Mouse (Mus musculus): Measurements from ENCODE around the gene Wdr45.

Gene Wdr45

GRCm38 (mm10) chrX:7674284-7675000 is 39.7 kb upstream of the Wdr45 start:
- Histone ChIP-seq H3K4me1 (replicated peaks; ENCODE audit: low read depth, low read length) (peaks cover 42% of the 10 kb centered on the region), H3K36me3 (ENCODE audit: insufficient read depth, low read length) (peaks cover 1% of the 10 kb centered on the region), H3K4me3 (replicated peaks; ENCODE audit: low read length) (peak overlapping the region; percentile 75), H3K27me3 (ENCODE audit: insufficient read depth, low read length) (no peaks in the 10 kb centered on the region), H3K9me3 (ENCODE audit: low read length) (no peaks in the 10 kb centered on the region)
- TF ChIP-seq POU5F1 (IDR thresholded peaks at IDR 0.05; ENCODE audit: borderline replicate concordance, low read length) (no peak), NANOG (IDR thresholded peaks at IDR 0.05; ENCODE audit: borderline replicate concordance, low read length) (no peak), CTCF (conservative IDR thresholded peaks at IDR 0.05; ENCODE audit: low read length) (no peak)

- Histone ChIP-seq H3K4me1 (replicated peaks; ENCODE audit: low read depth, low read length) (peaks cover 44% of the 10 kb centered on the region), H3K4me3 (replicated peaks; ENCODE audit: low read length) (peak overlapping the region; percentile 75), H3K9me3 (ENCODE audit: low read length) (no peaks in the 10 kb centered on the region), H3K36me3 (ENCODE audit: insufficient read depth, low read length) (no peaks in the 10 kb centered on the region), H3K27me3 (ENCODE audit: insufficient read depth, low read length) (no peaks in the 10 kb centered on the region)
- TF ChIP-seq POU5F1 (IDR thresholded peaks at IDR 0.05; ENCODE audit: borderline replicate concordance, low read length) (no peak), CTCF (conservative IDR thresholded peaks at IDR 0.05; ENCODE audit: low read length) (no peak), NANOG (IDR thresholded peaks at IDR 0.05; ENCODE audit: borderline replicate concordance, low read length) (no peak)
Measured at GRCm38 (mm10) chrX:7675001-7675380, 39.1 kb upstream of the Wdr45 start.

- Histone ChIP-seq H3K9me3 (ENCODE audit: low read length) (no peaks in the 10 kb centered on the region), H3K4me3 (replicated peaks; ENCODE audit: low read length) (no peak overlapping the region), H3K4me1 (replicated peaks; ENCODE audit: low read depth, low read length) (peaks cover 24% of the 10 kb centered on the region), H3K36me3 (ENCODE audit: insufficient read depth, low read length) (no peaks in the 10 kb centered on the region), H3K27me3 (ENCODE audit: insufficient read depth, low read length) (no peaks in the 10 kb centered on the region; the same call in 1 of the 2 replicates)
- no peak for TF ChIP-seq CTCF (conservative IDR thresholded peaks at IDR 0.05; ENCODE audit: low read length)
- no peak for TF ChIP-seq NANOG (IDR thresholded peaks at IDR 0.05; ENCODE audit: borderline replicate concordance, low read length)
- no peak for TF ChIP-seq POU5F1 (IDR thresholded peaks at IDR 0.05; ENCODE audit: borderline replicate concordance, low read length)
Measured at GRCm38 (mm10) chrX:7678986-7679385, 35.1 kb upstream of the Wdr45 start.

- Histone ChIP-seq H3K4me1 (replicated peaks; ENCODE audit: low read depth, low read length) (peaks cover 20% of the 10 kb centered on the region), H3K4me3 (replicated peaks; ENCODE audit: low read length) (peak overlapping the region; percentile 69), H3K9me3 (ENCODE audit: low read length) (no peaks in the 10 kb centered on the region), H3K36me3 (ENCODE audit: insufficient read depth, low read length) (no peaks in the 10 kb centered on the region), H3K27me3 (ENCODE audit: insufficient read depth, low read length) (no peaks in the 10 kb centered on the region; the same call in 1 of the 2 replicates)
- TF ChIP-seq POU5F1 (IDR thresholded peaks at IDR 0.05; ENCODE audit: borderline replicate concordance, low read length) (no peak), CTCF (conservative IDR thresholded peaks at IDR 0.05; ENCODE audit: low read length) (no peak), NANOG (IDR thresholded peaks at IDR 0.05; ENCODE audit: borderline replicate concordance, low read length) (no peak)
Measured at GRCm38 (mm10) chrX:7679405-7680056, 34.6 kb upstream of the Wdr45 start.

GRCm38 (mm10) chrX:7680057-7680412 is 34.1 kb upstream of the Wdr45 start:
- TF ChIP-seq POU5F1 (IDR thresholded peaks at IDR 0.05; ENCODE audit: borderline replicate concordance, low read length), result no peak
- TF ChIP-seq CTCF (conservative IDR thresholded peaks at IDR 0.05; ENCODE audit: low read length), result no peak
- TF ChIP-seq NANOG (IDR thresholded peaks at IDR 0.05; ENCODE audit: borderline replicate concordance, low read length), result no peak
- Histone ChIP-seq H3K4me1 (replicated peaks; ENCODE audit: low read depth, low read length) (peaks cover 20% of the 10 kb centered on the region), H3K27me3 (ENCODE audit: insufficient read depth, low read length) (no peaks in the 10 kb centered on the region; the same call in 1 of the 2 replicates), H3K4me3 (replicated peaks; ENCODE audit: low read length) (peak overlapping the region; percentile 69), H3K9me3 (ENCODE audit: low read length) (no peaks in the 10 kb centered on the region), H3K36me3 (ENCODE audit: insufficient read depth, low read length) (no peaks in the 10 kb centered on the region)

GRCm38 (mm10) chrX:7680864-7681263 is 33.3 kb upstream of the Wdr45 start, which contains the start of gene Magix:
TSS of gene Magix (minus strand) at chrX:7681251.
- no peak for TF ChIP-seq CTCF (conservative IDR thresholded peaks at IDR 0.05; ENCODE audit: low read length)
- no peak for TF ChIP-seq POU5F1 (IDR thresholded peaks at IDR 0.05; ENCODE audit: borderline replicate concordance, low read length)
- TF ChIP-seq NANOG (IDR thresholded peaks at IDR 0.05; ENCODE audit: borderline replicate concordance, low read length), result no peak
- no peaks in the 10 kb centered on the region for H3K9me3 ChIP-seq (ENCODE audit: low read length)
- H3K4me1 ChIP-seq (replicated peaks; ENCODE audit: low read depth, low read length), result peaks cover 12% of the 10 kb centered on the region
- H3K4me3 ChIP-seq (replicated peaks; ENCODE audit: low read length), result peak within 1 kb of the TSS; percentile 69
- no peaks in the 10 kb centered on the region for H3K36me3 ChIP-seq (ENCODE audit: insufficient read depth, low read length)
- no peaks in the 10 kb centered on the region; the same call in 1 of the 2 replicates for H3K27me3 ChIP-seq (ENCODE audit: insufficient read depth, low read length)

- Histone ChIP-seq H3K4me1 (replicated peaks; ENCODE audit: low read depth, low read length) (no peaks in the 10 kb centered on the region), H3K36me3 (ENCODE audit: insufficient read depth, low read length) (no peaks in the 10 kb centered on the region), H3K27me3 (ENCODE audit: insufficient read depth, low read length) (no peaks in the 10 kb centered on the region), H3K4me3 (replicated peaks; ENCODE audit: low read length) (no peak overlapping the region), H3K9me3 (ENCODE audit: low read length) (no peaks in the 10 kb centered on the region)
- TF ChIP-seq POU5F1 (IDR thresholded peaks at IDR 0.05; ENCODE audit: borderline replicate concordance, low read length) (no peak), NANOG (IDR thresholded peaks at IDR 0.05; ENCODE audit: borderline replicate concordance, low read length) (no peak), CTCF (conservative IDR thresholded peaks at IDR 0.05; ENCODE audit: low read length) (no peak)
Measured at GRCm38 (mm10) chrX:7688321-7688720, 25.8 kb upstream of the Wdr45 start.

- H3K4me3 ChIP-seq (replicated peaks; ENCODE audit: low read length), result no peak overlapping the region
- H3K36me3 ChIP-seq (ENCODE audit: insufficient read depth, low read length), result no peaks in the 10 kb centered on the region
- no peak for TF ChIP-seq POU5F1 (IDR thresholded peaks at IDR 0.05; ENCODE audit: borderline replicate concordance, low read length)
- TF ChIP-seq CTCF (conservative IDR thresholded peaks at IDR 0.05; ENCODE audit: low read length), result no peak
- no peak for TF ChIP-seq NANOG (IDR thresholded peaks at IDR 0.05; ENCODE audit: borderline replicate concordance, low read length)
- H3K4me1 ChIP-seq (replicated peaks; ENCODE audit: low read depth, low read length), result no peaks in the 10 kb centered on the region
- H3K27me3 ChIP-seq (ENCODE audit: insufficient read depth, low read length), result no peaks in the 10 kb centered on the region
- no peaks in the 10 kb centered on the region for H3K9me3 ChIP-seq (ENCODE audit: low read length)
Measured at GRCm38 (mm10) chrX:7690486-7690885, 23.6 kb upstream of the Wdr45 start.
